Mouse (Mus musculus) heart, embryonic 10.5 days (tissue): ENCODE data around the gene Comtd1. TPM values are rescaled to one million over a fixed set of nuclear protein-coding genes. Genes with fewer than 3 reads are reported as not detected.

Source experiments
- DNase-seq: peaks from one replicate; pipeline ENCODE4 v3.0.0-alpha.2; 2017; ENCODE audit warnings: low spot score
- H3K27ac ChIP-seq: fragments of 300-500 bp; sonication (generic); 2 replicates; pipeline ENCODE4 v1.5.1; 2016; ENCODE audit warnings: mild to moderate bottlenecking
- H3K27me3 ChIP-seq: fragments of 300-500 bp; sonication (generic); 2 replicates; pipeline ENCODE4 v1.6.1; 2016; ENCODE audit warnings: mild to moderate bottlenecking; ENCODE audit not compliant: poor library complexity, insufficient read depth, severe bottlenecking
- H3K36me3 ChIP-seq: fragments of 300-500 bp; sonication (generic); 2 replicates; pipeline ENCODE4 v1.6.1; 2016; ENCODE audit warnings: mild to moderate bottlenecking, moderate library complexity
- H3K4me1 ChIP-seq: fragments of 300-500 bp; sonication (generic); 2 replicates; pipeline ENCODE4 v1.6.1; 2016; ENCODE audit warnings: mild to moderate bottlenecking
- H3K4me3 ChIP-seq: fragments of 300-500 bp; sonication (generic); 2 replicates; pipeline ENCODE4 v1.5.1; 2016; ENCODE audit warnings: mild to moderate bottlenecking, moderate library complexity
- H3K9me3 ChIP-seq: fragments of 300-500 bp; sonication (generic); 2 replicates; pipeline ENCODE4 v1.6.1; 2016; ENCODE audit warnings: mild to moderate bottlenecking, moderate library complexity
- WGBS: fragments of 180-500 bp; shearing (Covaris S2); methylation state at CpG from one replicate; pipeline ENCODE4 v1.1.7; 2016; 5-methylcytosine and 5-hydroxymethylcytosine counted together
- polyA plus RNA-seq: library from polyadenylated mRNA; unstranded; fragments of >200 nt; fragmentation: Nextera tagmentation; extraction: Ambion mirVana; gene quantifications from 2 replicates; pipeline ENCODE4 v1.2.1, GENCODE M21; 2016

The Comtd1 gene
- polyA plus RNA-seq, 1 experiment from 2014 or later: 48.1 TPM

- Histone ChIP-seq H3K27me3 (no peaks in the 10 kb centered on the region), H3K36me3 (no peaks in the 10 kb centered on the region), H3K4me3 (no peak overlapping the region), H3K27ac (no peak overlapping the region), H3K9me3 (no peaks in the 10 kb centered on the region), H3K4me1 (peaks cover 25% of the 10 kb centered on the region)
- 94% methylated on average over 2 of the region's 2 CpGs for WGBS
- no peak for DNase-seq
Measured at GRCm38 (mm10) chr14:21809418-21809817, 39.4 kb downstream of the Comtd1 start.

DNA sequence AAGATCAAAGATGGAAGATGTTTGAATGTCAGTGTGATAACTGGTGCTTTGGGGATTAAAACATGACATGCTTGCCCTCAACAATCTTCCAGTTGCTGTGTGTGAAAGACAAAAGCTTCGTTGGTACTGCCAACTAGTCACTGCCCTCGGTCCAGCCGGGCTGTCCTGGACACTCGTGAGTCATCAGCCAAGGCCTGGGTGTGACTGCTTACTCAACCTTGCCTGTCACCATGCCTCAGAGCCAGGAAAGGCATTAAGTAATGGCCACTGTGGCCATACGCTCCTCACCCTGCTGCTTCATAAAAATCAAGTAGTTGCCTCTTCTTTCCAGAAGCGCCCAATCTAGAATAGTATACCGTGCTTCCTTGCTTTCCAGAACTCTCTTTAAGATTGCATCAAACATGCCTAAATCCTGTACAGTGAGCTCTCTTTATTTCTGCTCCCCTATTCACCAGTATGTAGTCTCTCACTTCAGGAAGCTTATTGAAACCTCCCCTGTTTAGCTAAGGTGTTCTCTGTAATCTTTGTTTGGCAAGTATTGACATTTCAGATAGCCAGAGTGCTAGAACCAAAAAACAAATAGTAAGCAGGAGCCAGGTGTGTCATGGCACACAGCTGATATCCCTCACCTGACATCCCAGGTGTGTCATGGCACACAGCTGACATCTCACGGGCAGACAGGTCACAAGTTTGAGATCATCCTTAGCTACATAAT is 40.4 kb downstream of the Comtd1 start:
- DNase-seq: no peak
- no peaks in the 10 kb centered on the region for H3K9me3 ChIP-seq
- no peak overlapping the region for H3K27ac ChIP-seq
- WGBS: 81% methylated on average over 8 of the region's 8 CpGs
- peaks cover 18% of the 10 kb centered on the region; the same call in 1 of the 2 replicates for H3K4me1 ChIP-seq
- no peaks in the 10 kb centered on the region for H3K36me3 ChIP-seq
- H3K27me3 ChIP-seq: no peaks in the 10 kb centered on the region
- H3K4me3 ChIP-seq: no peak overlapping the region

DNA sequence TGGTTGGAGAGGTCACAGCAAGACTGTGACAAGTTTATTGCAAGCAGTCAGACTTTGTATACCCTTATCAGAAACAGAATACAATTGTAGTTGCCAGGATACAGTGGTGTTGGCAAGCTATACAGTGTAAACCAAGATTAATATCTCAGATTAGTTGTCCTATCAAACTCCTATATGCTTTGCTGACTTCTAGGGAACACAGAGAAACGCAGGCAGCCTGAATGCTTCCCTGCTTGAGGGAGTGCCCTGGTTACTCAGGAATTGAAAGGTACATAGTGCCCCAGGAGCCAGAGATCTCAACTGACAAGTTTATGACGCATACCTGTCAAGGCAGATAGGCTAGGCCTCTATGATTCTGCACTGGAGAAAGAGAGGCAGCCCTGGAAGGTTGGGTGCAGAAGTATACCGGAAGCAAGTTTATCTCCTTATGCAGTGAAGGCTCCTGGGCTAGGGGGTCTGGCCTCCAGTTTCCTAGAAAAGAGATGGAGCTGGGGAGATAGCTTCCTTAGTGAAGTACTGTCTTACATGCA is 42.1 kb downstream of the Comtd1 start:
- H3K27ac ChIP-seq: no peak overlapping the region
- H3K9me3 ChIP-seq: no peaks in the 10 kb centered on the region
- WGBS: 75% methylated on average over 3 of the region's 3 CpGs
- H3K27me3 ChIP-seq: no peaks in the 10 kb centered on the region
- peaks cover 8% of the 10 kb centered on the region; the same call in 1 of the 2 replicates for H3K4me1 ChIP-seq
- no peak for DNase-seq
- peaks cover 5% of the 10 kb centered on the region for H3K36me3 ChIP-seq
- H3K4me3 ChIP-seq: no peak overlapping the region

DNA sequence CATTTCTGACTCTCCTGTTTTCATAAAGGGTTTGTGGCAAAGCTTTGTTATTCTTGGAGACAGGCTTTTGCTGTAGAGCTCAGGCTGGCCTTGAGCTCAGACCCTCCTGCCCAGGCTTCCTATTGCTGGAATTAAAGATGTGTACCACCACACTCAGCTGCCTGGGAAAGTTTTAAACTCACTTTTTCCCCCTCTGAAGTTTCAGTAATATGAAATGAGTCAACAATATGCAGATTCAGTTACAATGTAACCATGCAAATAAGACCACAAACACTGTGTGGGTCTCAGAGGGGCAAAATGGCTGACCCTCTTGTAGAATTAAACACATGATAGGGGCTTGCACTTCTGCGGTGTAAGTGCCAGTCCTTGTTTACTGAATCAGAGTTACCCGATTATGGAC is 42.6 kb downstream of the Comtd1 start:
- Histone ChIP-seq H3K4me3 (no peak overlapping the region), H3K4me1 (0 out of 2 replicates have a peak, but pooled peaks cover 3% of the 10 kb centered on the region), H3K9me3 (no peaks in the 10 kb centered on the region), H3K27ac (no peak overlapping the region), H3K27me3 (no peaks in the 10 kb centered on the region), H3K36me3 (peaks cover 5% of the 10 kb centered on the region)
- no peak for DNase-seq
- 79% methylated on average over 2 of the region's 2 CpGs for WGBS

GRCm38 (mm10) chr14:21802543-21803206 is 46.1 kb downstream of the Comtd1 start:
- H3K36me3 ChIP-seq: peaks cover 5% of the 10 kb centered on the region
- no peak overlapping the region for H3K4me3 ChIP-seq
- no peak for DNase-seq
- no peaks in the 10 kb centered on the region for H3K9me3 ChIP-seq
- 0 out of 2 replicates have a peak, but pooled peaks cover 3% of the 10 kb centered on the region for H3K4me1 ChIP-seq
- 94% methylated on average over 6 of the region's 6 CpGs for WGBS
- H3K27ac ChIP-seq: no peak overlapping the region
- H3K27me3 ChIP-seq: no peaks in the 10 kb centered on the region

GRCm38 (mm10) chr14:21801624-21802023 is 47.2 kb downstream of the Comtd1 start:
- no peaks in the 10 kb centered on the region for H3K4me1 ChIP-seq
- DNase-seq: no peak
- no peak overlapping the region for H3K4me3 ChIP-seq
- WGBS: 75% methylated on average over 7 of the region's 7 CpGs
- peaks cover 5% of the 10 kb centered on the region for H3K36me3 ChIP-seq
- H3K27ac ChIP-seq: no peak overlapping the region
- H3K9me3 ChIP-seq: no peaks in the 10 kb centered on the region
- H3K27me3 ChIP-seq: no peaks in the 10 kb centered on the region

DNA sequence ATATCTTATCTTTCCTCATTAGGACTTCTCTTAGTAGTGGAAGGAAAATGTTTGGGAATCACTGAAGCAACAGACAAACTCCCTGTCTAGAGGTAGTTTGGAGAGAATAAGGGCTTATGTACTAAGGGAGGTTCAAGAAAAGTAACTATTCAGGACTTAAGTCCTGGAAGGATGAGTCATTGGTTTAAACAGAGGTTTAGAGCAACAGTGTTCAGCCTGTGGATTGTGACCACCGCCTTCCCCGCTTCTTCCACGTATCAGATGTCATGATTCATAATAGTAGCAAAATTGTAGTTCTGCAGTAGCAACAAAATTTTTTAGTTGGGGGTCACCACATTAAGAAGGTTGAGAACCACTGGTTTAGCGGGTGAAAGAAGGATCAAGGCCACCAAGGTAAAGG is 48.1 kb downstream of the Comtd1 start:
- H3K4me3 ChIP-seq: no peak overlapping the region
- WGBS: 95% methylated on average over 4 of the region's 4 CpGs

More for the DNA sequence above, 48.1 kb downstream of the Comtd1 start:
- H3K27ac ChIP-seq: no peak overlapping the region
- H3K9me3 ChIP-seq: no peaks in the 10 kb centered on the region
- DNase-seq: no peak
- peaks cover 5% of the 10 kb centered on the region for H3K36me3 ChIP-seq
- H3K27me3 ChIP-seq: no peaks in the 10 kb centered on the region
- H3K4me1 ChIP-seq: no peaks in the 10 kb centered on the region

Other genes starting within 250 kb of the Comtd1 start
- gene Dupd1, start 134.4 kb downstream of the Comtd1 start, polyA plus RNA-seq: 0.12 and 0.15 TPM in 2 replicates
- 9.9 and 11.6 TPM in 2 replicates for gene Samd8, start 98.4 kb downstream of the Comtd1 start, polyA plus RNA-seq
- 0.10 TPM in 1 of 2 replicates, not detected in the other for gene Dusp13, start 97.8 kb downstream of the Comtd1 start, polyA plus RNA-seq
- gene Vdac2, start 23.7 kb downstream of the Comtd1 start, polyA plus RNA-seq: 377 and 438 TPM in 2 replicates
- gene Zfp503, start 140.6 kb upstream of the Comtd1 start, polyA plus RNA-seq: 3.2 and 13.4 TPM in 2 replicates
- gene Lrmda, start 170.7 kb upstream of the Comtd1 start, polyA plus RNA-seq: 0.60 and 1.1 TPM in 2 replicates